ENCODE assay signal across 8 mouse cellular contexts in genomic region chr12:86483413-86483841, GRCm38 (mm10).
DNase-seq lines count a peak whose midpoint lies in the region.
"Had no signal": no experiment of that assay in that cellular context is flagged by ENCODE, and none has a peak within 500 bp of the region (broad histone marks: within the 10 kb centered on the region; RNA-seq: fewer than 3 reads in every experiment).

No protein-coding gene starts in this region.

- intact Hi-C loops in left cerebral cortex, postnatal 4 days (cut with DNase I), result no loop called here
- intact Hi-C loops in left cerebral cortex, postnatal 25 days (cut with DNase I), result no loop called here
- intact Hi-C loops in gastrocnemius, postnatal 36 days (cut with DNase I), result no loop called here
- intact Hi-C loops in left cerebral cortex, postnatal 36 days (cut with DNase I), result no loop called here

- DNase-seq in left cerebral cortex, postnatal 4 days, result peak; percentile 62
- DNase-seq in left cerebral cortex, postnatal 25 days (ENCODE audit: low spot score in 2 of 2), result no peak
- peak; percentile 53 for DNase-seq in adrenal gland, postnatal 25 days
- DNase-seq in gastrocnemius, postnatal 36 days, result peak; percentile 30 to 36
- DNase-seq in lung, postnatal 4 days, result peak; percentile 14 to 51
- DNase-seq in left cerebral cortex, postnatal 36 days (ENCODE audit: low spot score in 2 of 2), result no peak
- no peak for DNase-seq in T-cell, adult 2 months (ENCODE audit: low spot score)
- DNase-seq: layer of hippocampus, adult 9-11 months had no signal

Comparison
In these comparisons a context has a peak if more than half of its experiments do, and no peak if none do; other contexts are left out.
1. DNase-seq: peak in left cerebral cortex, postnatal 4 days (single experiment), adrenal gland, postnatal 25 days (single experiment), gastrocnemius, postnatal 36 days (2 of 2) and lung, postnatal 4 days (2 of 2); none in left cerebral cortex, postnatal 25 days (0 of 2), left cerebral cortex, postnatal 36 days (0 of 2) and T-cell, adult 2 months (single experiment).